Mouse (Mus musculus) lung, embryonic 14.5 days (tissue): ENCODE results near the gene Hist1h2bh. TPM values are rescaled to one million over a fixed set of nuclear protein-coding genes. Genes with fewer than 3 reads are reported as not detected.
"Not testable (repeated sequence)": the region's sequence is repeated elsewhere in the genome, so short reads cannot be mapped to it uniquely, and the experiment has no call there.

ENCODE experiments used
- ATAC-seq: fragments of 200-750 bp; cut with Nextera tagmentation; 2 replicates; pipeline ENCODE4 v1.8.0; 2017; ENCODE audit warnings: mild to moderate bottlenecking, moderate TSS enrichment, moderate library complexity; ENCODE audit not compliant: insufficient read depth
- DNase-seq: peaks from one replicate; pipeline ENCODE4 v3.0.0-alpha.2; 2015
- H3K27ac ChIP-seq: fragments of 300-500 bp; sonication (generic); 2 replicates; pipeline ENCODE4 v1.5.1; 2014; ENCODE audit warnings: low read depth, mild to moderate bottlenecking, moderate library complexity
- H3K27me3 ChIP-seq: fragments of 300-500 bp; sonication (generic); 2 replicates; pipeline ENCODE4 v1.6.1; 2014; ENCODE audit warnings: low read length, control low read depth; ENCODE audit not compliant: insufficient read depth
- H3K36me3 ChIP-seq: fragments of 300-500 bp; sonication (generic); 2 replicates; pipeline ENCODE4 v1.6.1; 2014; ENCODE audit warnings: control low read depth; ENCODE audit not compliant: insufficient read depth
- H3K4me1 ChIP-seq: fragments of 300-500 bp; sonication (generic); 2 replicates; pipeline ENCODE4 v1.6.1; 2014; ENCODE audit warnings: antibody characterized with exemption, control low read depth; ENCODE audit not compliant: insufficient read depth
- H3K4me2 ChIP-seq: fragments of 300-500 bp; sonication (generic); 2 replicates; pipeline ENCODE4 v1.6.1; 2014; ENCODE audit warnings: mild to moderate bottlenecking
- H3K4me3 ChIP-seq: fragments of 300-500 bp; sonication (generic); 2 replicates; pipeline ENCODE4 v1.5.1; 2014; ENCODE audit warnings: low read depth, low read length
- H3K9ac ChIP-seq: fragments of 300-500 bp; sonication (generic); 2 replicates; pipeline ENCODE4 v1.6.1; 2014
- H3K9me3 ChIP-seq: fragments of 300-500 bp; sonication (generic); 2 replicates; pipeline ENCODE4 v1.6.1; 2016; ENCODE audit warnings: low read depth, low read length, control low read depth
- CTCF ChIP-seq: IDR thresholded peaks from 2 replicates; pipeline ENCODE4 v1.5.1; 2016; ENCODE audit warnings: antibody characterized with exemption, low read depth
- WGBS: fragments of 180-500 bp; shearing (Covaris S2); extraction: QIAGEN DNeasy Blood & Tissue Kit; methylation state at CpG from one replicate; pipeline ENCODE4 v1.1.7; 2014; 5-methylcytosine and 5-hydroxymethylcytosine counted together
- polyA plus RNA-seq: library from polyadenylated mRNA; unstranded; fragments of >200 nt; fragmentation: Nextera tagmentation; extraction: Ambion mirVana; gene quantifications from 2 replicates; pipeline ENCODE4 v1.2.1, GENCODE M21; 2014

Hist1h2bh gene
- polyA plus RNA-seq, 1 experiment from 2014 or later, result 1.8 TPM

GRCm38 (mm10) chr13:23541497-23541896, 1.7 kb downstream of the Hist1h2bh start:
- Histone ChIP-seq H3K4me2 (peak overlapping the region; percentile 86), H3K4me1 (0 out of 2 replicates have a peak, but pooled peaks cover 3% of the 10 kb centered on the region), H3K27me3 (no peaks in the 10 kb centered on the region), H3K9me3 (no peaks in the 10 kb centered on the region), H3K4me3 (no peak overlapping the region), H3K27ac (no peak overlapping the region), H3K9ac (no peak overlapping the region; the same call in 1 of the 2 replicates), H3K36me3 (no peaks in the 10 kb centered on the region)
- DNase-seq, result no peak
- ATAC-seq, result no peak
- 80% methylated on average over 3 of the region's 3 CpGs for WGBS
- TF ChIP-seq CTCF, result no peak

- ATAC-seq, H3K4me2 ChIP-seq, H3K9me3 ChIP-seq, H3K27me3 ChIP-seq, H3K36me3 ChIP-seq, H3K4me3 ChIP-seq, H3K4me1 ChIP-seq, DNase-seq, H3K27ac ChIP-seq, H3K9ac ChIP-seq: not testable (repeated sequence)
- 71% methylated on average over 1 of the region's 1 CpGs for WGBS
Observed at GRCm38 (mm10) chr13:23539821-23540220, 3.4 kb downstream of the Hist1h2bh start.

GRCm38 (mm10) chr13:23538249-23538648, 4.9 kb downstream of the Hist1h2bh start:
- no peak for ATAC-seq
- no peak overlapping the region for H3K4me3 ChIP-seq
- no peak overlapping the region for H3K9ac ChIP-seq
- no peak for TF ChIP-seq CTCF
- H3K4me2 ChIP-seq, result no peak overlapping the region
- no peak for DNase-seq
- no peaks in the 10 kb centered on the region for H3K27me3 ChIP-seq
- no peaks in the 10 kb centered on the region for H3K36me3 ChIP-seq
- H3K4me1 ChIP-seq, result 0 out of 2 replicates have a peak, but pooled peaks cover 3% of the 10 kb centered on the region
- no peak overlapping the region for H3K27ac ChIP-seq
- no peaks in the 10 kb centered on the region for H3K9me3 ChIP-seq
- WGBS, result 76% methylated on average over 5 of the region's 5 CpGs

- no peaks in the 10 kb centered on the region for H3K9me3 ChIP-seq
- no peak for TF ChIP-seq CTCF
- ATAC-seq, result no peak
- peaks cover 13% of the 10 kb centered on the region; the same call in 1 of the 2 replicates for H3K4me1 ChIP-seq
- H3K36me3 ChIP-seq, result no peaks in the 10 kb centered on the region
- H3K4me2 ChIP-seq, result peak overlapping the region; percentile 63
- H3K27ac ChIP-seq, result peak overlapping the region; percentile 99; the same call in 1 of the 2 replicates
- WGBS, result 59% methylated on average over 3 of the region's 3 CpGs
- H3K4me3 ChIP-seq, result peak overlapping the region; percentile 53
- H3K27me3 ChIP-seq, result no peaks in the 10 kb centered on the region
- H3K9ac ChIP-seq, result peak overlapping the region; percentile 75
- DNase-seq, result no peak
Observed at GRCm38 (mm10) chr13:23537006-23537710, 6.0 kb downstream of the Hist1h2bh start.

- TF ChIP-seq CTCF, result no peak
- peak; percentile 64 for DNase-seq
- Histone ChIP-seq H3K4me3 (peak overlapping the region; percentile 53), H3K9me3 (no peaks in the 10 kb centered on the region), H3K4me2 (peak overlapping the region; percentile 63), H3K9ac (peak overlapping the region; percentile 75), H3K27ac (peak overlapping the region; percentile 99), H3K36me3 (no peaks in the 10 kb centered on the region), H3K4me1 (peaks cover 13% of the 10 kb centered on the region; the same call in 1 of the 2 replicates), H3K27me3 (no peaks in the 10 kb centered on the region)
- WGBS, result 11% methylated on average over 7 of the region's 7 CpGs
- no peak for ATAC-seq
Observed at GRCm38 (mm10) chr13:23536076-23536822, 6.9 kb downstream of the Hist1h2bh start.

- ATAC-seq (peak; percentile 90), DNase-seq (peak; percentile 97)
- Histone ChIP-seq H3K27ac (peak within 1 kb of the TSS; percentile 99), H3K4me1 (peaks cover 13% of the 10 kb centered on the region; the same call in 1 of the 2 replicates), H3K4me3 (peak within 1 kb of the TSS; percentile 53), H3K4me2 (peak within 1 kb of the TSS; percentile 63), H3K9ac (peak within 1 kb of the TSS; percentile 75)
- not testable (repeated sequence) for H3K36me3 ChIP-seq, H3K27me3 ChIP-seq, H3K9me3 ChIP-seq
- under 1% methylated on average over 48 of the region's 62 CpGs for WGBS
Observed at GRCm38 (mm10) chr13:23535137-23536075, 7.8 kb downstream of the Hist1h2bh start, which contains the start of gene Hist1h3g. TSS of gene Hist1h3g (plus strand) at chr13:23535422.
